Mouse (Mus musculus): ENCODE data around the gene Nupr1l.

DNA sequence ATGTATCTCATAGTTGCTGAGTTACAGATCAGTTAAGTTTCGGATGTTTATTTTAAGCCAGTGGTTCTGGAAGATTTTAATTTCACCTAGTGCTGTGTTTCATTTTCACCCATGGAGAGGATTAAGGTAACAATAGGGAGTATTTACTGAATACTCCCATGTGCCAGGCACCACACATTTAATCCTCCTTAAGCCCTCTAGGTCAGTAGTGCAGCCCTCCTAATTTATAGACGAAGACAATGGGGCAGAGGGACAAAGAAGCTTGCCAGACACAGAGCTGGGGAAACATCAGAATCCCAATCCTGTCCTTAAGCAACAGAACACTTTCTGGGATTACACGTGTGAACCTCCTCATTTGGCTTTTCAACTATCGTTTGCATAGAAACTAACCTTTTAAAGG, 28.6 kb downstream of the Nupr1l start:
- no peak for TF ChIP-seq CTCF (IDR thresholded peaks at IDR 0.05)
- TF ChIP-seq EP300 (IDR thresholded peaks at IDR 0.05) = no peak
